In the genomic region with DNA sequence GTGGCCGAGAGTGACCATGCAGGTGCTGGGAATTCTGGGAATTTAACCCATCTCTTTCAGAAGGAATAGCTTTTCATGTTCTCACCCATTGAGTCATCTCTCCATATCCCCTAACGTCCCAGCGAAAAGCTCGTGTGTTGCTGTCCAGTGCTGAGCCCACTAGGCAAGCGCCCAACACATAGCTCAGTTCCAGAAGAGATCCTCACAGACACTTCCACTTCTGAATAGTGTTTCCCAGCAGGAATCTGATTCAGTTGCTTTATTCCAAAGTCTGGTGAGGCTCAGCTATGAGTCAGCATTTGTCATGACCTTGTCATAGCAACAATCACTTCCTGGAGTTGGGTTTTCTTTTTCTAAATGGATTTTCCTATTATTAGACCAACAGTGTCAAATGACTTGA, we compare ENCODE assay signal across 12 mouse cellular contexts.
DNase-seq lines count a peak whose midpoint lies in the region; TF ChIP-seq lines count a peak whose summit lies in the region.
"Had no signal": no experiment of that assay in that cellular context is flagged by ENCODE, and none has a peak within 500 bp of the region (broad histone marks: within the 10 kb centered on the region; RNA-seq: fewer than 3 reads in every experiment).

No protein-coding gene starts in this region.

- H3K4me3 ChIP-seq in myocyte: no peak overlapping the region
- H3K4me3 ChIP-seq: forebrain, embryonic 15.5 days; heart, embryonic 15.5 days; liver, embryonic 12.5 days; midbrain, embryonic 12.5 days had no signal

- H3K4me2 ChIP-seq in myocyte (ENCODE audit: low read depth): peak overlapping the region; percentile 51
- H3K4me2 ChIP-seq: forebrain, embryonic 15.5 days; heart, embryonic 15.5 days; liver, embryonic 12.5 days; midbrain, embryonic 12.5 days had no signal

- no peaks in the 10 kb centered on the region for H3K36me3 ChIP-seq in myocyte (ENCODE audit: control insufficient read depth, insufficient read depth)
- H3K36me3 ChIP-seq: forebrain, embryonic 15.5 days; heart, embryonic 15.5 days; liver, embryonic 12.5 days had no signal

- TF ChIP-seq POLR2A in myocyte (IDR thresholded peaks at IDR 0.05; ENCODE audit: insufficient read length, low read depth): no peak

- no peaks in the 10 kb centered on the region for H3K79me2 ChIP-seq in myocyte (ENCODE audit: control insufficient read depth, insufficient read depth)

- peak; percentile 5 to 28 for DNase-seq in heart, postnatal 14 days
- no peak for DNase-seq in heart, adult 11 months
- DNase-seq in lung, postnatal 14 days: peak; percentile 8
- DNase-seq in lung, postnatal 4 days: no peak
- DNase-seq in adrenal gland, adult 2 months: peak; percentile 62
- no peak for DNase-seq in thymus, postnatal 10 days (ENCODE audit: low spot score in 2 of 2)
- no peak for DNase-seq in urinary bladder, adult 2 months (ENCODE audit: low spot score)

- H3ac ChIP-seq in myocyte (ENCODE audit: control insufficient read depth, insufficient read length): no peak overlapping the region

- H3K27me3 ChIP-seq in myocyte (ENCODE audit: control insufficient read depth, insufficient read depth, insufficient read length): no peaks in the 10 kb centered on the region
- H3K27me3 ChIP-seq: forebrain, embryonic 15.5 days; heart, embryonic 15.5 days; liver, embryonic 12.5 days; midbrain, embryonic 12.5 days had no signal

- intact Hi-C loops in heart, postnatal 14 days (cut with DNase I): no loop called here

TF ChIP-seq in myocyte, 11 proteins besides CTCF, POLR2A, EP300 and RAD21:
- TF ChIP-seq REST (IDR thresholded peaks at IDR 0.05; ENCODE audit: insufficient read depth, insufficient read length) (peak; percentile 75), SRF (IDR thresholded peaks at IDR 0.05; ENCODE audit: control insufficient read depth, insufficient read length, low read depth) (no peak)

Comparison
In these comparisons a context has a peak if more than half of its experiments do, and no peak if none do; other contexts are left out.
1. DNase-seq: peak in heart, postnatal 14 days (2 of 2), lung, postnatal 14 days (single experiment) and adrenal gland, adult 2 months (single experiment); none in heart, adult 11 months (single experiment), lung, postnatal 4 days (0 of 2), thymus, postnatal 10 days (0 of 2) and urinary bladder, adult 2 months (single experiment).